Comparison of ENCODE assay signal across 8 mouse cellular contexts in genomic region chr2:26579714-26580113, GRCm38 (mm10). TPM values are rescaled to one million over a fixed set of nuclear protein-coding genes. Genes with fewer than 3 reads are reported as not detected.
DNase-seq lines count a peak whose midpoint lies in the region; ATAC-seq and TF ChIP-seq lines count a peak whose summit lies in the region.

Egfl7 (plus strand) TSS chr2:26580014.

- ATAC-seq in heart, embryonic 14.5 days (ENCODE audit: insufficient number of reproducible peaks, insufficient read depth, low FRiP score, low read depth): no peak

- no peak for TF ChIP-seq POLR2A in lung, adult 2 months (IDR thresholded peaks at IDR 0.05; ENCODE audit: borderline replicate concordance, extremely low read depth, low read depth, low read length)
- no peak for TF ChIP-seq POLR2A in olfactory bulb, adult 2 months (IDR thresholded peaks at IDR 0.05; ENCODE audit: insufficient read depth, low read depth, low read length)

- H3K4me1 ChIP-seq in lung, adult 2 months (ENCODE audit: control insufficient read depth, insufficient read depth, low read length): peaks cover 15% of the 10 kb centered on the region
- H3K4me1 ChIP-seq in embryonic facial prominence, embryonic 10.5 days: peaks cover 54% of the 10 kb centered on the region
- peaks cover 26 to 38% of the 10 kb centered on the region in 2 experiments for H3K4me1 ChIP-seq in heart, embryonic 14.5 days (ENCODE audit: control insufficient read depth in 2 of 2, insufficient read depth in 2 of 2, low read length in 2 of 2)
- H3K4me1 ChIP-seq in olfactory bulb, adult 2 months (ENCODE audit: control insufficient read depth, insufficient read depth, low read length): 0 out of 2 replicates have a peak, but pooled peaks cover 6% of the 10 kb centered on the region

- H3K9ac ChIP-seq in heart, embryonic 14.5 days (ENCODE audit: low read length): no peak within 1 kb of the TSS; the same call in 1 of the 2 replicates

- 79% methylated on average over 1 of the region's 1 CpGs for WGBS in lung, adult 2 months
- 88% methylated on average over 1 of the region's 1 CpGs for WGBS in embryonic facial prominence, embryonic 10.5 days
- WGBS in heart, embryonic 14.5 days: 67% methylated on average over 1 of the region's 1 CpGs
- 92% methylated on average over 1 of the region's 1 CpGs for WGBS in olfactory bulb, adult 2 months

- no peak for TF ChIP-seq CTCF in lung, adult 2 months (IDR thresholded peaks at IDR 0.05; ENCODE audit: insufficient read depth, low read length)
- TF ChIP-seq CTCF in olfactory bulb, adult 2 months (IDR thresholded peaks at IDR 0.05; ENCODE audit: insufficient read depth, low read depth, low read length): no peak

- no peaks in the 10 kb centered on the region for H3K9me3 ChIP-seq in embryonic facial prominence, embryonic 10.5 days
- H3K9me3 ChIP-seq in heart, embryonic 14.5 days (ENCODE audit: control insufficient read depth, low read length): no peaks in the 10 kb centered on the region

- H3K4me2 ChIP-seq in heart, embryonic 14.5 days (ENCODE audit: low read length): peak within 1 kb of the TSS; percentile 23; the same call in 1 of the 2 replicates

- peak within 1 kb of the TSS; percentile 76 for H3K27ac ChIP-seq in embryonic facial prominence, embryonic 10.5 days (replicated peaks)
- peak within 1 kb of the TSS; percentile 65 to 86 for H3K27ac ChIP-seq in heart, embryonic 14.5 days (replicated peaks in 1 of 2; ENCODE audit: control insufficient read depth in 1 of 2, insufficient read depth in 1 of 2, low read depth in 2 of 2, low read length in 2 of 2)
- H3K27ac ChIP-seq in olfactory bulb, adult 2 months (ENCODE audit: insufficient read depth, low read depth, low read length): 0 out of 2 replicates have a peak within 1 kb of the TSS, but pooled peaks have one; percentile 2

- no peak for DNase-seq in lung, adult 2 months
- no peak for DNase-seq in lung, postnatal 10 days
- DNase-seq in embryonic facial prominence, embryonic 10.5 days (ENCODE audit: low spot score): no peak
- no peak for DNase-seq in left cerebral cortex, postnatal 25 days (ENCODE audit: low spot score in 2 of 2)
- DNase-seq in cerebellum, adult 9-11 months: no peak
- DNase-seq in urinary bladder, adult 18-20 months (ENCODE audit: low spot score in 2 of 2): no peak

- no peaks in the 10 kb centered on the region for H3K27me3 ChIP-seq in embryonic facial prominence, embryonic 10.5 days (replicated peaks; ENCODE audit: low read depth, poor library complexity, severe bottlenecking)
- no peaks in the 10 kb centered on the region for H3K27me3 ChIP-seq in heart, embryonic 14.5 days (ENCODE audit: control insufficient read depth, insufficient read depth, low read length)

- peak within 1 kb of the TSS; percentile 1 for H3K4me3 ChIP-seq in lung, adult 2 months (replicated peaks; ENCODE audit: extremely low read depth, low read depth, low read length)
- no peak within 1 kb of the TSS for H3K4me3 ChIP-seq in embryonic facial prominence, embryonic 10.5 days
- no peak within 1 kb of the TSS for H3K4me3 ChIP-seq in heart, embryonic 14.5 days (ENCODE audit: control insufficient read depth in 1 of 2, insufficient read depth in 1 of 2, low read depth in 1 of 2, low read length in 2 of 2)
- H3K4me3 ChIP-seq in olfactory bulb, adult 2 months (ENCODE audit: insufficient read depth, low read depth, low read length): no peak within 1 kb of the TSS

- intact Hi-C loops in left cerebral cortex, postnatal 25 days (cut with DNase I): no loop called here

- no peaks in the 10 kb centered on the region for H3K36me3 ChIP-seq in embryonic facial prominence, embryonic 10.5 days (replicated peaks)
- no peaks in the 10 kb centered on the region for H3K36me3 ChIP-seq in heart, embryonic 14.5 days (ENCODE audit: control insufficient read depth, insufficient read depth, low read length)

RNA-seq across cellular contexts. Expression of gene Egfl7, which starts in this region (rescaled TPM):
- 1,942 and 2,032 TPM in 2 replicates for polyA plus RNA-seq in lung, adult 2 months (2012; rRNA removed)
- 93.2 and 96.6 TPM in 2 replicates for polyA plus RNA-seq in embryonic facial prominence, embryonic 10.5 days (2016; fragmentation: Nextera tagmentation; extraction: Ambion mirVana)
- polyA plus RNA-seq in heart, embryonic 14.5 days (2014; fragmentation: Nextera tagmentation; extraction: Ambion mirVana): 161 and 177 TPM in 2 replicates
- total RNA-seq in left cerebral cortex, postnatal 25 days (2021): 10 to 100 TPM; 68.0 to 81.4 TPM
- polyA plus RNA-seq in olfactory bulb, adult 2 months (2012; ENCODE audit: insufficient read depth, insufficient read length, low replicate concordance, missing spikeins): not detected in 2 replicates

Comparison
In these comparisons a context has a peak if more than half of its experiments do, and no peak if none do; other contexts are left out.
1. RNA of gene Egfl7 (polyA plus RNA-seq): 1,942 to 2,032 TPM in lung, adult 2 months, 161 to 177 TPM in heart, embryonic 14.5 days and 93.2 to 96.6 TPM in embryonic facial prominence, embryonic 10.5 days; not detected in olfactory bulb, adult 2 months; every median in the first group is over 10 times any median in the second.
2. RNA of gene Egfl7 (polyA plus RNA-seq): 1,942 to 2,032 TPM in lung, adult 2 months; 161 to 177 TPM in heart, embryonic 14.5 days and 93.2 to 96.6 TPM in embryonic facial prominence, embryonic 10.5 days; every median in the first group is over 10 times any median in the second.
3. H3K27ac ChIP-seq: peak in every context shown above with its lines; median percentile 76 in embryonic facial prominence, embryonic 10.5 days; 76 in heart, embryonic 14.5 days; 2 in olfactory bulb, adult 2 months.